8 mouse cellular contexts compared by ENCODE assay signal in the genomic region with DNA sequence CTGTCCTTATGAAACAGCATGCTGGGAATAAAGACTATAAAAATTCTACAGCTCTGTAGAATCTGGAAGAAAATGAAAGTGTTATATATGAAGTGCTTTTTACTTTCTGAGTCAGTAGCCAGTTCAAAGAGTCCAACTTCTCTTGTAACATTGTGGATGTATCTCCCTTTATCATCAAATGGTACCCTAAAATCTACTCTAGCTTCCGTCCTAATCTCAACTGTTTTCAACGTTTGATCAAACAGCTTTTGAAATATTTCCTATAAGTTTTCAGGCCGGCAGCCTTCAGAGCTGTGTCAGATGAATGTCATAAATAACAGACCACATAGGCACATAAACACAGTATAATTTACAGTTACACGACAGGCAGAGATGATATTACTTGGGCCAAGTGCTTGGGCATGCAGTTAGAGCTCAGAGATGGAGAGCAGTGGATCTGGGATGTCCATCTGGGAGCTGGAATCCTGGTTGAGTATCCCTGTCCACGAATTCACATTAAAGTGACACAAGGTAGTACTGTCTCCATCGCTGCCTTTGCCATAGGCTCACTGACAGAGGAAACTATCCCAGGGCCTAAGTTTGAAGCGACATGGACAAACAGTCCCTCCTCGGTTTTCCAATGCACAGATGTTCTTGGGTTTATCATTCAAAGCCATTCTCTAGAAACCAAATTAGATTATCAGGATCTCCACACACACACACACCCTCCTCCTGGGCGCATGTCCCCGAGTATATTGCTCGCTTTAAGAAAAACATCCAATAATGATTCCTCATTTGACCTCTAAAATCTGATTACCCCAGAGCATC. TPM values are rescaled to one million over a fixed set of nuclear protein-coding genes. Genes with fewer than 3 reads are reported as not detected.
DNase-seq lines count a peak whose midpoint lies in the region; ATAC-seq and TF ChIP-seq lines count a peak whose summit lies in the region.

No protein-coding gene starts in this region.

- peak overlapping the region; percentile 99 for H3K4me3 ChIP-seq in cerebellum, adult 2 months (replicated peaks; ENCODE audit: insufficient read depth, low read depth, low read length)
- no peak overlapping the region for H3K4me3 ChIP-seq in lung, embryonic 16.5 days (ENCODE audit: low read length)
- peak overlapping the region; percentile 73 for H3K4me3 ChIP-seq in neural tube, embryonic 15.5 days (replicated peaks)

- H3K9me3 ChIP-seq in lung, embryonic 16.5 days (ENCODE audit: control insufficient read depth, low read length) = no peaks in the 10 kb centered on the region
- no peaks in the 10 kb centered on the region for H3K9me3 ChIP-seq in neural tube, embryonic 15.5 days (replicated peaks)

- intact Hi-C loops in gastrocnemius, postnatal 36 days (cut with DNase I) = loop anchor here (2.0 to 5.0 kb wide), 2 partner anchors 95 to 185 kb away; no protein-coding TSS in a partner anchor

- H3K4me2 ChIP-seq in lung, embryonic 16.5 days (ENCODE audit: low read depth, low read length) = peak overlapping the region; percentile 84; the same call in 1 of the 2 replicates
- H3K4me2 ChIP-seq in neural tube, embryonic 15.5 days = peak overlapping the region; percentile 71

- WGBS in cerebellum, adult 2 months = 21% methylated on average over 11 of the region's 11 CpGs
- whole genome bisulfite sequencing in lung, embryonic 16.5 days = 60% methylated on average over 11 of the region's 11 CpGs
- WGBS in neural tube, embryonic 15.5 days = 63% methylated on average over 11 of the region's 11 CpGs

- ATAC-seq in lung, embryonic 16.5 days (ENCODE audit: low read depth) = no peak
- ATAC-seq in neural tube, embryonic 15.5 days (ENCODE audit: low FRiP score) = no peak

- no peaks in the 10 kb centered on the region for H3K36me3 ChIP-seq in lung, embryonic 16.5 days (ENCODE audit: control insufficient read depth, insufficient read depth, low read length)
- no peaks in the 10 kb centered on the region for H3K36me3 ChIP-seq in neural tube, embryonic 15.5 days

- H3K27ac ChIP-seq in cerebellum, adult 2 months (ENCODE audit: insufficient read depth, low read length) = peak overlapping the region; percentile 95
- no peak overlapping the region for H3K27ac ChIP-seq in lung, embryonic 16.5 days (ENCODE audit: low read length)
- peak overlapping the region; percentile 100 for H3K27ac ChIP-seq in neural tube, embryonic 15.5 days (replicated peaks)

- TF ChIP-seq POLR2A in cerebellum, adult 2 months (IDR thresholded peaks at IDR 0.05; ENCODE audit: borderline replicate concordance, insufficient read depth, low read length) = no peak

- H3K27me3 ChIP-seq in cerebellum, adult 2 months (ENCODE audit: control insufficient read depth, insufficient read depth, low read length) = no peaks in the 10 kb centered on the region
- H3K27me3 ChIP-seq in lung, embryonic 16.5 days (ENCODE audit: control insufficient read depth, insufficient read depth, low read depth, low read length) = no peaks in the 10 kb centered on the region
- H3K27me3 ChIP-seq in neural tube, embryonic 15.5 days (replicated peaks) = no peaks in the 10 kb centered on the region

- H3K4me1 ChIP-seq in cerebellum, adult 2 months (ENCODE audit: control insufficient read depth, insufficient read depth, low read length) = peaks cover 11% of the 10 kb centered on the region; the same call in 1 of the 2 replicates
- peaks cover 15% of the 10 kb centered on the region for H3K4me1 ChIP-seq in lung, embryonic 16.5 days (replicated peaks; ENCODE audit: control insufficient read depth, insufficient read depth, low read length)
- peaks cover 46% of the 10 kb centered on the region for H3K4me1 ChIP-seq in neural tube, embryonic 15.5 days

- DNase-seq in cerebellum, adult 2 months = peak; percentile 40 to 50
- no peak for DNase-seq in cerebellum, adult 11-12 months
- no peak for DNase-seq in lung, postnatal 10 days
- peak; percentile 9 for DNase-seq in liver
- no peak for DNase-seq in gastrocnemius, postnatal 36 days
- DNase-seq in adrenal gland, postnatal 36 days = no peak

- no peak for TF ChIP-seq CTCF in cerebellum, adult 2 months (IDR thresholded peaks at IDR 0.05; ENCODE audit: borderline replicate concordance, insufficient read depth, low read depth, low read length)

- H3K9ac ChIP-seq in lung, embryonic 16.5 days (ENCODE audit: low read length) = no peak overlapping the region
- peak overlapping the region; percentile 82 for H3K9ac ChIP-seq in neural tube, embryonic 15.5 days (replicated peaks)

RNA-seq across cellular contexts. Expression of gene Klf7, which starts 4.4 kb away (rescaled TPM):
- 19.7 and 21.5 TPM in 2 replicates for polyA plus RNA-seq in cerebellum, adult 2 months (2012; rRNA removed)
- 25.6 and 25.8 TPM in 2 replicates for polyA plus RNA-seq in lung, embryonic 16.5 days (2015; fragmentation: Nextera tagmentation; extraction: Ambion mirVana)
- 69.6 and 82.2 TPM in 2 replicates for polyA plus RNA-seq in neural tube, embryonic 15.5 days (2015; fragmentation: Nextera tagmentation; extraction: Ambion mirVana)
- total RNA-seq in gastrocnemius, postnatal 36 days (2021) = 1 to 10 TPM; 6.7 to 7.2 TPM
- 10 to 100 TPM; 16.6 to 20.8 TPM for total RNA-seq in adrenal gland, postnatal 36 days (2021)

Comparison
In these comparisons a context has a peak if more than half of its experiments do, and no peak if none do; other contexts are left out.
1. DNase-seq: peak in cerebellum, adult 2 months (2 of 2) and liver (single experiment); none in cerebellum, adult 11-12 months (single experiment), lung, postnatal 10 days (single experiment), gastrocnemius, postnatal 36 days (0 of 2) and adrenal gland, postnatal 36 days (0 of 2).